Mouse (Mus musculus) c-Kit-positive CD71-negative TER-119-negative erythroid progenitor cells, embryonic 14.5 days (primary cell): ENCODE results near the gene Auts2.

Source experiments
- DNase-seq: peaks from one replicate; pipeline ENCODE4 v3.0.0-alpha.2; 2013; ENCODE audit warnings: low read depth

Gene Auts2

DNA sequence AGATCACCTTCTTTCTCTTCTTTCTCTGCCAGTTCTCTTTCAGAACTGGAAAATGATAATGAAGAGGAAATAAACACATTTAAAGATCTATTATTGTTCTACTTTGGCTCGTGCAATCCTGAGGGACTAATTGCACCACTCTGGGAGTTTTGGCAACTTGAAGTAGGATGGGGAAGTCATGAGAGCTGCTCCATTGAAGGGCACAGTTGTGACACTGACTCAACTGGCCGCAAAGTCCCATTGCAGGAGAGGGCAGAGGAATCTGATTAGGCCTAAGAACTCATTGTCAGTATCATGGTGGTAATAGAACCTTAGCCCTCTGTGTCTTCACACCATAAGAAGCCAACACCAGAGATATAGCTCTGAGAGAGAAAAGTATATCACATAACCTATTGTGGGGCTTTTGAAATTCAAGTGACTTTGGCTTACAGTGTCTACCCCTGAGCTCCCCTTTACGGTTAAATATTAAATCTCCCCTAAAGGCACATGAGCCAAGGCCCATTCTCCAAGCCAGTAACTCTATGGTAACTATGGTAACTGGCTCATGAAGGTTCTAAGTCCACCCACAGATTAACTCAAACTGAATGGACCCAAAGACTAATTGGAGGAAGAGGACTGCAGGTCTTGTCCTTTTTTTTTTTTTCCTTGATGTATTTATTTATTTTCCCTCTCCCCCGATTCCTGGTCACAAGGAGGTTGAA is 358.6 kb downstream of the Auts2 start:
- DNase-seq: no peak

DNA sequence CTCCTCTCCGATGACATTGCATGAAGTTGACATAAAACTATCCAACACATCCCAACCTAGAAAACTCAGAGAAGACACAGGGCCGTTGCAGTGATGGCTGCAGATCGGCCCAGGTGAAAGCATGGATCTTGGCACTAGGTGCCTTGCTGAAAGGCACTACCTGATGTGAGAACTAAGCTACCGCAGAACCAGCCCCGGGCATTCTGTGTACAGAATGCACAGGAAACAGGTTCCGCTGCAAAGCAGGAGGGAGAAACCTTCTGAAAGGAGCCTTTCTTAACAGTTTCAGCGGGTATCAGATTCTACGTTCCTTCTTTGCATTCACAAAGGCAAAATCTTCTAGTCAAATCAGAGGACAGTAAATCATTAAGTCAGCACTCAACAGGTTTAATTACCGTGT is 361.1 kb downstream of the Auts2 start:
- DNase-seq: no peak

DNA sequence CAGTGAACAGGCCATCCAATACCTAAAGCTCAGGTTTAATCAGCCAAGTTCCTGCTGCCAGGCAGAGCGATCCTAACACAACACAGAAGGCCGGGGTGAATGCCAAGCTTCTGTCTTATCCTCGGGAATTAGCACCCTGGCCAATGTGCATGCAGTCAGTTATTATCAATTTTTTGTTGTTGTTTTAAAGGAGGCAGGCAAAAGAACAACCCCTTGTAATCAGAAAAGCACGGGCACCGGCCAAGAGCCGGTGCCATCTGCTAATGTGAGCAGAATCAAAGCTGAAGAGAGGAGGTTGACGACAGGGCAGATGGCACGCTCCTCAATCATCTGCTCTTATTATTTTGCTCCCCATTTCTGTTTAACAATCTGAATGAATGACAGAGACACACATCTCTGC is 373.1 kb downstream of the Auts2 start:
- no peak for DNase-seq

DNA sequence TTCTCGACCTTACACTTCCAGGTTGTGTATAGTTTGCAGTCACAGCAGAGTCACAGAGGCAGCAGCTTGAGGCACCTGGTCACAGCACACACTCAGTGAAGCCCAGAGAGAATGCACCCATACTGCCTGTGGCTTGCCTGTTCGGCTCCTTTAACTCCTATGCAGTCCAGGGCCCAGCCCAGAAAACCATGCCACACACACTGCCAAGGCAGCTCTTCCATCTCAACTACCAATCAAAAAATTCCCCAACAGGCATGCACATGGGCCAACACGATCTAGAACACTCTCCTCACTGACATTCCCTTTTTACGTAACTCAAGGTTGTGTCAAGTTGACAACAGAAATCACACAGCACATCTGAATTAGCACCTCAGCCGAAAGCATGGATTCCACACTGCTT is 374.3 kb downstream of the Auts2 start:
- DNase-seq: no peak

DNA sequence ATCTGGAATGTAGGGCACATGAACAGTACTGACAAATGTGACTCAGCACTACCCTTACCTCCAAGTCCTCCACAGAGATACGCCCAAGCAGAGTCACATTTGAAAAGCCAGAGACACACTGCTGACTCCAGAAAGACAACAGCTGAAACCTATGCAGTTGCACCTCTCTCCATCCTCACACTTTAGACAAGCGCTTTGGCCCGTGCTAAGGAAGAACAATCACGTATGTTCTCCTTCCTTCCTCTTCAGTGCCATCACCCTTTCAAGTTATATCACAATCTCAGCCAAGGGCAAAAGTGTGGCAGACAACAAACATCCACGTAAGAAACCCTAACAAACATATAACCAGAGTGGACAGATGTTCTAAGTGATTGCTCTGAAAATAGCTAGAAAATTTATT is 374.9 kb downstream of the Auts2 start:
- no peak for DNase-seq

DNA sequence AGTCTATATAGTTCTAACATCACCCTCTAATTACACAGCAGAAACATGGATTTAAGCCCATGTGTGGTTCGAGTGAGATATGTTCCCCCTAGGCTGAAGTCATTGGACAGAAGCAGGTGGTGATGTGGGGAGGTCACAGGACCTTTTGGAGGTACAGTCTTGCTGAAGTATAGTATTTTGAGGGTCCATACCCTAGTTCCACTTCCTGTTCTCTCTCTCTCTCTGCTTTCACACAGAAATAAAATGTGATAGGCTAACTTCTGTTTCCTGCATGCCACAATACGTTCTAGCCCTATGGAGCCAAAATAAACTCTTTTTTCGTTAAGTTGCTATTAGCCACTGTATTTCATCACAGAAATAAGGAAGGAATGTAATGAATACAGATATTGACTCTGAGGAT is 376.6 kb downstream of the Auts2 start:
- no peak for DNase-seq

DNA sequence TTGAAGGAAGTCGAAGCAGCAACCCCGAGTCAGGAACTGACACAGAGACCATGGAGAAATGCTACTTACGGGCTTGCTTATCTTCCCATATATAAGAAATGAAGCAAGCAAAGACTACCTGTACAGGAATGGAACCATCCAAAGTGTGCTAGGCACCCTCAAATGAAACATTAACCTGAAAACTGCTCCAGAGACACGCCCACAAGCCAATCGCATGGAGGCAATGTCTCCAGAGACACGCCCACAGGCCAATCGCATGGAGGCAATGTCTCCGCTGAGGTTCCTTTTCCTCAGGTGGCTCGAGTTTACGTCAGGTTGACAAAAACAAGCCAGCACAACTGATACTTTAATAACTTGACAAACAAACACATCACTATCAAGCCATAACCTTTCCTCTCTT is 379.2 kb downstream of the Auts2 start:
- no peak for DNase-seq

DNA sequence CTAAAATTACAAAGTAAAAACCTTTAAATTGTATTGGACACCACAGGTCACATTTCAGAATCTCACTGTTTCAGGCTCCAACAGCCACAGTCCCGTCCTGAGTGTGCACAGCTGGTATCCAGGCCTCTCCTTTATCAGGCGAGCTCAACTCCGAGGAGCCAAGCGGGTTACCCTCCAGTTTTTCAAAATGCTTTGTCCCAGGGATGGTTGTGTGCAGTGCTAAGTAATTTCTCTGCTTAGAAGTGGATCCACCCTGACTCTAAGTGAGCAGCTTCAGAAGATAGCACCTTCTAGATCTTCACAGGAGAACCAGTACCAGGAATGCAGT is 381.0 kb downstream of the Auts2 start:
- DNase-seq: no peak

DNA sequence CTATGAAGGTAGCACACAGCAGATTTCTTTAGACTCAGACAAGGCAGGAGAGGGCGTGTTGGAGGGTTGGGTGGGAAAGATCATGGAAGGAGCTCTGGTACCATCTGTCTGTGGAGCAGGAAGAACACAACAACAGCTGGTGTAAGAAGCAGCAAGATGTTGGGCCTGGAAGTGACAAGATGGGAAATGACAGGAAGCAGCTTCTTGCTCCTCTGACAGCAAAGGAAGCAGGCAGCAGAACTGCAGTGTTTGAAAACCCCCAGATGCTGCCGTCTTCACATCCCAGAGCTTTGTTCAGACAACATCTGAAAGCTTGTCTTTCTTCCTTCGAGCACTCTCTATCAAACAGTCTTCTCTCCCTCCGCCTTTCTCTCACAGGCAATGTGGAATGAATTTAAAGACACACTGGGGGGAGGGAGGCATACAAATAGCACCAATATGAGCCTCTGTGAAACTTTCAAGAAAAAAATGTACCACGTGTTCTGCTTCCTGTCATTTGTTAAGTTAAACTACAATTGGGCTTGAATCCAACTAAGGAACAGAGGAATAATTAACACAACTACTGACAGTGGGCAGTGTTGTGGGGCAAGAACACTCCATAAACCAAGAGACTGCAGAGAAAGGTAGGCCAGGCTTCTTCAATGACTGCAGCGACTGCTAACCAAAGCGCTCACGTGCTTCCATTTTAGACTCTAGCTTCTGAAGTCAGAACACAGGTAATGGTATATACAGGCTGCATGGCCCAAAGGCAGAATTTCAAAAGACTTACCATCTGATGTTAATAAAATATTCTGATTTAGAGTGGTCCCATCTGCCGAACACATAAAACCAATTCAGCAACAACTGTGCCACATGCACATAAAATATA is 381.6 kb downstream of the Auts2 start:
- DNase-seq: no peak

DNA sequence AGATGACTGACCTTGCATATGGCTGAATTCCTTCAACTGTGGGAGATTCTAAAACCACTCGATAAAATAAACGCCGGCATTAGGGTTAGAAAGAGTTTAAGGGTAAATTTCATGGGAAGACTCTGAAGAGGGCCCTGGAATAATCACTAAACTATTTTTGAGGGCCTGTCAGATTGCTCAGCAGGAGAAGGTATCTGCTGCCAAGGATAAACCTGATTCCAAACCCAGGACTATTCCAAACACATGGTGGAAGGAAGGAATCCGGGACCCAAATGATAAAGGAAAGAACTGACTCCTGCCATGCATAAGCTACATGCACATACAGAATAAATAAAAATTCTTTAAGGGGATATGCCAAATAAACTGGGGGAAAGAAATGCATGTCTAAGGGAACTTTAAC is 399.0 kb downstream of the Auts2 start:
- no peak for DNase-seq

DNA sequence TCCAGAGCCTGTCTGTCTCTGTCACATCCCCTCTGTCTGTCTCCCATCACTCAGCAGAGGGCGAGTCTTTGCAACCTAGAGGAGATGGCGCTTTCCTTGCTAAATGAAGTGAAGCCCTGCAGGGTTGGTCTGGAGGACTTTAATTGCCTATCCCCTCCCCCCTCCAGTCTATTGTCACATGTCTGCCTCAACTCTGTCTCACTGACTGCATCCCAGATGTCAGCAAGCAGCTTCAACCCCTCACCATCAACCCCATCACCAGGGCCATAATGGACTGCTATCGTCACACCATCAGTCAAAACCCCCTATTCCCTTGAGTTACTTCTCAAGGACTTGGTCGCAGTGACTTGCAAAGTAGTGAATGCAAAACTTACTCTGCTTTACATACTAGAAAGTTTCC is 402.3 kb downstream of the Auts2 start:
- DNase-seq: no peak

DNA sequence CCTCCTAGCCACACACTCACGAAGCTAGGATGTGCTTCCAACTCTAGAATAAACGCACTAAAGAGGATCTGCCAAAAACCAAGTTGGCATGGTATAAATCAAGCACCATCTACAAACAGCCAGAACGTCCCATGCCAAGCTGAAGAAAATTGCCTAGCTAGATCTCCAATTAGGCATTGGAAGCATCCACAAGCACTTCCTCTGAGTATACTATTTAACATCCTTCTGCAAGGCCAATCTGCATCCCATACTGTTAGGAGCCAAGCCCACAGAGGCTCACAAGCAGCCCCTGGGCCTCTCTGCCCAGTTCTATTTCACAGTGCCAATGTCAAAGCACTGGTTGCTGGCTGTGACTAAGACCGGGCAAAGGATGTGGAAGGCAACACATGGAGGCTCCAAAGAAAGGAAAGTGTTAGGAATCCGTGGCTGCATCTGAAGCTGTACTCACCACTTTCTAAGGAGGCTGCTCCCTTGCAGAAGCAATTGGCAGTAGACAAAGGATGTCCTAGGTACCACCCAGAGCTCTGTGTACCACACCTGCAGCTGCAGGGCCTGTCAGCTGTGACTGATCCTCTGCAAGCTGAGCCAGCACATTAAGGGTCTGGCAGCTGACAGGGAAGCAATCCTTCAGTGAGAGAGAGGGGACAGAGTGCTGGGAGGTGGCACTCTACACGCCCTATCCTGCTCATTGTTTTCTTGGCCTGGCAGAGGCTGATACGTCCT is 407.0 kb downstream of the Auts2 start:
- DNase-seq: no peak

DNA sequence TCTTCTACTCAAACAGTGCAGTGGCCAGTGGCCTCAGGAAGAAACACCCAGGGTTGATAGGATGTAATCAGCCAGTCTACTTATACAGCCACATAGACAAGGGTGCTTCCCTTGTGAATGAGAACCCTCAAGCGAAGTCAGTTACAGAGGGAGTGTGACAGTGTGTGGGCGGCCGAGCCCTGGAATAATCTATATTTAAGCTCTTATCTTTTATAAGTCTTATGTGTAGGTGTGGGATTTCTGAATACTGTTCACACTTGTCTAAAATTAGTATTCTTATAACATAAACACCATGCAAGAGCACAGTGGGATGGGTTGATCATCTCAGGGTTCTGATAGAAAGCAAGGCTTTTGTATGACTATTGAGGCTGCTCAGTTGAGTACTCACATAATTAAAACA is 411.2 kb downstream of the Auts2 start:
- DNase-seq: no peak

DNA sequence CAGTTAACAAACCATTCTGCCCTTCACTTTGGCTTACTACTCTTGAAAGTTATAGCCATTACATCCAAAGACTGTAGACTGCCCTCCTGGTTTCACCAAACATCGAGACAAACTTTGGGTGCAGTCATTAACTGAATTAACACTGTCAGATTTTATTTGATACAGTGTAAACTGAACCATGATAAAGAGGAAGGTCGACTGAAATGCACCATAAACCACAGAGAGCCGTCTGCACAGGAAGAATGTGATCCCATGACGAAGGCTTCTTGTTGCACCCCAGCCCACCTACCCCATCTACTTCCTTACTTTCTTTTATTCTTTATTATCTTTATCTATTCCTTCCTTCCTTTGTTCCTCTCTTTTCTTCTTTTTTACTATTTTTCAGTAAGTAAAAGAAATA is 412.6 kb downstream of the Auts2 start:
- no peak for DNase-seq

DNA sequence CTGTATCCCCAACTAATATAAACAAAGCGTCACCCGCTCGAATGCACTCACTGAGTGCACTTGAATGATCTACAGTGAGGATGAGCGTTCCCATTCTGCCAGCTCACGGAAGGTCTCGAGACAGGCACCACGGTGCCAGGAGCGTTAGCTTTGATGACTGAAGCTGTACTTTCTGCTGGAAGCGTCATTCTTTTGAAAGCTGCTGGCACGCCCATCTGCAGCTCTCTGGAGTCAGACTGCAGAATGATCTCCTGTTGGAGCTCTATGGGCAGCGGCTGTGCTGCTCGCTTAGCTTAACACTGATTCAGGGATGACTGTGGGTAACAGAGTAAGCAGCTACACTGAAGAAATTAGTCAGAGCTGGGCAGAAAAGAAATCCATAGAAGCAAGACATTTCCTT is 416.5 kb downstream of the Auts2 start:
- no peak for DNase-seq

DNA sequence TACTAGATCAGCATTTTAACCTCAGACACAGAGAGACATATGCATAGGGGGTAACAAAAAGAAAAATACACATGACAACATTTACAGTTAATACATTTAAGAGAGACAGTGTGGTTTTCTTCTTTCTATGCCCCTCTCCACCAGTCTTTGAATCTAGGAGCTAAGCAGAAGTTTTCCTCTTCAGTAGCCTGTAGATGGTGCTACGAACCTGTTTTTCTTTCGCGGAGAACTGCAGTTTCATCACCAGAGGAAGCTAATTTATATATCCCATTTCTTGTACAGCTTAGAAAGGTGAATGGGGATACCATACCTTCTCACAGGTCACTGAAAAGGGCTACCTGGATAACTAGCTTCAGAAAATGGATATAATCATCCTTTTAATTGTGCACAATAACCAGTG is 427.5 kb downstream of the Auts2 start:
- no peak for DNase-seq

DNA sequence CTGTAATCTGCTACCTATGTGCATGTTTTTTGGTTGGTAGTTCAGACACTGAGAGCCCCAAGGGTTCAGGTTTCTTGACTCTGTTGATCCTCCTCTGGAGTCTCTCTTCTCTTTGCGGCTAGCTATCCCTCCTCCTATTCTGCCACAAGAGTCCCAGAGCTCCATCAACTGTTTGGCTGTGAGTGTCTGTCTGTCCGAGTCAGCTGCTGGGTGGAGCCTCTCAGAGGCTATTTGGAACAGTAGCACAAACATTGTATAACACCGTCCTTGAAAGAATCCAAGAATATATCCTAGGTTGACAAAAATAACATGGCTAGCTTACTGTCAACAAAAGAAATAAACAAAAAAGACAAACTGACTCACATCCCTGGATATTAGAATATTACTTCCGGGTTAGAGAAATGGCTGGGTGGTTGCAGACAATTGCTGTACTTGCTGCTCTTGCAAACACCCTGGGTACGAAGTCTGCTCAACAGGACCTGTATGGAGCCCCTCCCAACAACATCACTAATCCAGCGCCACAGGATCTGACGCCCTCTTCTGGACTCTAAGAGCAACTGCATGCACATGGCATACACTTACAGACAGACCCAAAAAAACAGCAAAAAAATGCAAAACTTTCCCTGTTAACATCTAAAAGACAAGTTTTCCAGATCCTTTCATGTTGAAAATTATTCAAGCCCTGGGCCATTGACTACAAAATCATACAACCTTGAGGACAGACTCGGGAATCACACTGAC is 428.4 kb downstream of the Auts2 start:
- DNase-seq: no peak

DNA sequence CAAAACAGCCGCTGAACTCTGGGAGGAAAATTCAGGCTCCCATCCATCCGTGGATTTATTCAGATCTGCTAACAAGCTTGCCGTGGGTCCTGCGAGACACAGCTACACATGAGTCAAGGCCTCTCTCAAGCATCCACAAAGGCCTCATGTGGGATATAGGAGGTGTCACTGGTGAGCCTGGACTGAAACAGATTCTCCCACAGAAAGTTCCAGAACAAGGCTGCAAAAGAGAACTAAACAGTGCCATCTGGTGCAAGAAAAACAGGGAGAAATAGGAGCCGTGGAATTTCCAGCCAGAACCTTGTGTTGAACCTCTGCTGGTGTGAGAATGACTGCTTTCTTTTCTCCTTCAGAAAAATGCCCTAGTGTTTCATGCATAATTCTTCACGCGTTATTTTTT is 429.7 kb downstream of the Auts2 start:
- DNase-seq: no peak

DNA sequence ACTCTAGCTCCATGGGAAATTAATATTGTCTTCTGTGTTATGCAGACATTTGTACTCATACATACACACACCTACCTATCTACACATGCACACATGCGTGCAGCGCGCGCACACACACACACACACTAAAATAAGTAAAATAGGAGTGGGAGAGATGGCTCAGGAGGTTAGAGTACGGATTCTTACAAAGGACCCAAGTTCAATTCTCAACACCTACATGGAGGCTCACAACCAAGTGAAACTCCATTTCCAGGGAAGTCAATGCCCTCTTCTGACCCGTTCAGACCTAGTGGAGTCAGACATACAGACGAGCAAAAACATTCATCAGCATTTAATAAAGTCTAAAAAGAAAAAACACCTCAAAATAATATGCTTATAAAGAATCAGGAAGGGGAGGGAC is 430.5 kb downstream of the Auts2 start:
- no peak for DNase-seq

DNA sequence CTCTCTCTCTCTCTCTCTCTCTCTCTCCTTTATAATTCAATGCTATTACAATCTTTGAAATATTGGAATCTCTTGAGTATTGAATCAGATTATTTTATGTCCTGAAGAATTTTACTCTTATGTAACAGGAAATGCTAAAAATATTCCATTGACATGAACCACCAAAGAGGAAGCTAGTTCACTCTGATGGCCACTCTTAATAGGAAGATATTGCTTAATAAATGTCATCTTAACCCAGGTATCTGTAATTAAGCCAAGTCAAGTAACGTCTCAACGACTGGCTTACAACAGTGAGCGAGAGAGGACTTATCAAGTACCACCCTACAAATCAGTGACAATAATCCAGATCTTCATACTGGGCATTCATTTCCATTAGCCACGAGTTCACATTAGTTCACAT is 440.7 kb downstream of the Auts2 start:
- no peak for DNase-seq

DNA sequence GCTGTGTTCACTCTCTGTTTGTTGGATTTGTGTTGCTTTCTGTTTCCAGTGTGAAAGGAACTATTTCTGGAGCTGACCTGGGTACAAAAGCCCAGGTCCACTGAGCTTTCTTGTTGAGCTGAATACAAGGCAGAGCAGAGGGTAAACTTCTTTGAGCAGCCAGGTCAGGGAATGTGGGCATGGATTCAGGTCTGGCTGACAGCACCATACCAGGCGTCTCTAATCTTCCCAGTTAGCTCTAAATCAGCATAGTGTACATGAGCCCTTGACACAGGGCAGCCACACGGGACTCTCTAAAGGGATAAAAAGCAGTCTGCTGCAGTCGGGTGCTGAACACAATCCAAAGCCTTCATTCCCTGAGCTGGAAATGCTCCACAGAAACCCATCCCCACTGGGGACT is 444.7 kb downstream of the Auts2 start:
- DNase-seq: no peak

DNA sequence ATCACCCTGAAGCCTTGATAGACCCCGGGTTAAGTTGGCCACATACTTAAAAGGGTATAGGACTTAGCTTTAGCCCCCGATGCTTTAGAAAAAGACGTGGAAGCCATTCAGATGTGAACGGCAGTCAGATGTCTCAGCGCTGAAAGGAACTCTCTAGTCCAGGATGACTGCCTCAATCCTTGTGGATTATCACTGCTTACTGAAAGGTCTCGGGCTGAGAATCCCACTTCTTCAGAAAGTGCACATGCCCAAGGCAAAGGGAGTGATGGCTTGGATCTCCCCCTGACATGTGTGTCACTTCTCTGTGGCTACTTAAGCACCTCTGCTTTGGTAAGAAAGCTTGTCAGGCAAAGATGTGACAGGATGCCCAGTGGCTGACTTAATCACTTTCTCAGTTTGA is 450.4 kb downstream of the Auts2 start:
- no peak for DNase-seq
